Mouse (Mus musculus) liver, adult 2 months (tissue): ENCODE results near the gene Kdm2b.

Experiments used
- CTCF ChIP-seq: fragments of 200-500 bp; IDR thresholded peaks from 2 replicates; pipeline ENCODE4 v1.5.1; 2011; ENCODE audit warnings: low read depth, low read length, control low read depth
- POLR2A ChIP-seq: fragments of 200-500 bp; IDR thresholded peaks from 2 replicates; pipeline ENCODE4 v1.6.1; 2011; ENCODE audit warnings: low read length, control low read depth; ENCODE audit not compliant: insufficient read depth; ENCODE audit errors: extremely low read depth

DNA sequence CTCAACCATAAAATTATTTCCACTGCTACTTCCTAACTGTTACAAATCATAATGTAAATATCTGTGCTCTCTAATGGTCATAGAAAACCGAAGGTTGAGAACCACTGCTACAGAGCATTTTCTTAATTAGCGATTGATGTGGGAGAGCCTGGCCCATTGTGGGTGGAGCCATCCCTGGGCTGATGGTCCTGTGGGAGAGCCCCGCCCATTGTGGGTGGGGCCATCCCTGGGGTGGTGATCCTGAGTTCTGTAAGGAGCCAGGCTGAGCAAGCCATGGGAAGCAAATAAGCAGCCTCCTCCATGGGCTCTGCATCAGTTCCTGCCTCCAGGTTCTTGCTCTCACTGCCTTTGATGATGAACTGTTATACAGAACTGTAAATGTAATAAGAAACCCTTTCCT lies 27.7 kb downstream of the Kdm2b start:
- TF ChIP-seq POLR2A (no peak), CTCF (no peak)
